Mouse (Mus musculus) layer of hippocampus, adult 9-10 months (tissue): Measurements from ENCODE around the gene Rprd2.
"Not testable (repeated sequence)": the region's sequence is repeated elsewhere in the genome, so short reads cannot be mapped to it uniquely, and the experiment has no call there.

Experiments used
- DNase-seq: peaks from one replicate; pipeline ENCODE4 v3.0.0; 2022; ENCODE audit warnings: low spot score

Gene Rprd2

GRCm38 (mm10) chr3:95818571-95819288 lies at the start of gene Rprd2:
Gene Rprd2 (minus strand): TSS chr3:95818863.
- DNase-seq = peak; percentile 39

- no peak for DNase-seq
These were observed 48.7 kb upstream of the Rprd2 start for GRCm38 (mm10) chr3:95867408-95867807.

GRCm38 (mm10) chr3:95866071-95866470 lies 47.4 kb upstream of the Rprd2 start:
- no peak for DNase-seq

- DNase-seq = no peak
These were observed 46.9 kb upstream of the Rprd2 start for GRCm38 (mm10) chr3:95865571-95865970.

GRCm38 (mm10) chr3:95865050-95865449 lies 46.4 kb upstream of the Rprd2 start:
- peak; percentile 69 for DNase-seq

- no peak for DNase-seq
These were observed 44.9 kb upstream of the Rprd2 start for GRCm38 (mm10) chr3:95863578-95863977.

GRCm38 (mm10) chr3:95861796-95862195 lies 43.1 kb upstream of the Rprd2 start:
- peak; percentile 84 for DNase-seq

GRCm38 (mm10) chr3:95861216-95861615 lies 42.6 kb upstream of the Rprd2 start:
- no peak for DNase-seq

GRCm38 (mm10) chr3:95860323-95860722 lies 41.7 kb upstream of the Rprd2 start:
- no peak for DNase-seq

GRCm38 (mm10) chr3:95858278-95858677 lies 39.6 kb upstream of the Rprd2 start:
- not testable (repeated sequence) for DNase-seq

GRCm38 (mm10) chr3:95857050-95857449 lies 38.4 kb upstream of the Rprd2 start:
- DNase-seq = not testable (repeated sequence)

GRCm38 (mm10) chr3:95856115-95856514 lies 37.5 kb upstream of the Rprd2 start:
- DNase-seq = no peak

- DNase-seq = peak; percentile 83
These were observed 36.9 kb upstream of the Rprd2 start, which contains the start of gene Prpf3 for GRCm38 (mm10) chr3:95855502-95856089. Gene Prpf3 (minus strand): TSS chr3:95855885.

- no peak for DNase-seq
These were observed 32.7 kb upstream of the Rprd2 start for GRCm38 (mm10) chr3:95851317-95851716.

- DNase-seq = no peak
These were observed 31.9 kb upstream of the Rprd2 start for GRCm38 (mm10) chr3:95850611-95851010.

- DNase-seq = no peak
These were observed 24.0 kb upstream of the Rprd2 start for GRCm38 (mm10) chr3:95842503-95843214.

- DNase-seq = no peak
These were observed 20.6 kb upstream of the Rprd2 start for GRCm38 (mm10) chr3:95839250-95839649.

GRCm38 (mm10) chr3:95829053-95829452 lies 10.4 kb upstream of the Rprd2 start:
- no peak for DNase-seq

GRCm38 (mm10) chr3:95826275-95826674 lies 7.6 kb upstream of the Rprd2 start:
- no peak for DNase-seq

GRCm38 (mm10) chr3:95820046-95821010 lies 1.7 kb upstream of the Rprd2 start:
- DNase-seq = no peak

GRCm38 (mm10) chr3:95819351-95819985 lies 805 bp upstream of the Rprd2 start:
- peak; percentile 97 for DNase-seq
